Mouse (Mus musculus) stomach, postnatal 0 days (tissue): Measurements from ENCODE around the gene Gm20683.

Source experiments
- CTCF ChIP-seq: IDR thresholded peaks from 2 replicates; pipeline ENCODE4 v1.5.1; 2016; ENCODE audit warnings: antibody characterized with exemption, low read depth, mild to moderate bottlenecking, moderate library complexity
- EP300 ChIP-seq: optimal IDR thresholded peaks from 2 replicates; pipeline ENCODE3; 2016; ENCODE audit warnings: antibody characterized with exemption

DNA sequence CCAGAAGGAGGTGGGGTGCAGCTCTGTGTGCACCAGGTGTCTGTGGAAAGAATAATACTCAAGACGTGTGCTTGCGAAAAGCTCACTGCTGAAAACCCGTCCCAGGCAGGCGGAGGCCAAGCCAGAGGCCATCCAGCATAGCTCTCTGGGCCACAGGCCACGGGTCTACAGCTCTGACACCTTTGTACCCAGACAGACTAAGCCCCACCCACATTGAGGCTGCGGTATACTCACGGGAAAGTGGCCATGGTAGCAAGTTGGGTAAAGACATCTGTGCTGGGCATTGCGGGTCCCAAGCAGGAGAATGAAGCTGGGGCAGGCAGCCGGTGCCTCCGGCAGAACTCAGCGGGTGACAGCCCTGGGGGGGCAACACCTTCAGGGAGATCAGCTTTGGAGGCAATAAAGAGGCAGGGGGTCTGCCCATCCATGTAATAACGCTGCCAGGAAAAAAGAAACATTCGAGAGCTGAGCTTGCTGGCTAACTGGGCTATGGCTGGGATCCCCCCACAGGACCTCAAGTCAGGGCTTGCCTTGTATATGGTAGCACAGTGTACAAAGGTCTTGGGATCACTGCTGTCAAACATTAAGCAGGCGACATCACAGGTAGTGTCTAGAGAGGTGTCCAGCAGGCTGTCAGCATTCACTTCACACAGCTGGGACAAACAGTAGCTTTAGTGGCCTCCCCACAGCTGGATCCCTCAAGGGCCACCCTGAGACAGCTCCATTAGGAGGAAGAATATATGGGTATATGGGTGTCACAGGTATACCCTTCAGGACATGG, 1.9 kb downstream of the Gm20683 start:
- TF ChIP-seq CTCF, result no peak
- TF ChIP-seq EP300, result no peak
